Mouse (Mus musculus) gastrocnemius, postnatal 4 days (tissue): ENCODE results near the gene Scgb1c1. TPM values are rescaled to one million over a fixed set of nuclear protein-coding genes. Genes with fewer than 3 reads are reported as not detected.

Source experiments
- DNase-seq, 2 experiments: peaks; one replicate each; pipeline ENCODE4 v3.0.0; 2021 to 2022; ENCODE audit warnings: low spot score in 2 of 2, mixed read lengths in 2 of 2
- long read RNA-seq, 2 experiments: library from polyadenylated mRNA; stranded (forward); transcript quantifications; one replicate each; pipeline ENCODE4 v2.0.0; 2021
- total RNA-seq, 2 experiments: library from RNA; stranded (reverse); gene quantifications; 2 replicates each; pipeline ENCODE4 v1.2.3; 2021

Scgb1c1 gene
- not detected for total RNA-seq
- long read RNA-seq, experiment 1: 0 reads
- long read RNA-seq, experiment 2: 0 reads

DNA sequence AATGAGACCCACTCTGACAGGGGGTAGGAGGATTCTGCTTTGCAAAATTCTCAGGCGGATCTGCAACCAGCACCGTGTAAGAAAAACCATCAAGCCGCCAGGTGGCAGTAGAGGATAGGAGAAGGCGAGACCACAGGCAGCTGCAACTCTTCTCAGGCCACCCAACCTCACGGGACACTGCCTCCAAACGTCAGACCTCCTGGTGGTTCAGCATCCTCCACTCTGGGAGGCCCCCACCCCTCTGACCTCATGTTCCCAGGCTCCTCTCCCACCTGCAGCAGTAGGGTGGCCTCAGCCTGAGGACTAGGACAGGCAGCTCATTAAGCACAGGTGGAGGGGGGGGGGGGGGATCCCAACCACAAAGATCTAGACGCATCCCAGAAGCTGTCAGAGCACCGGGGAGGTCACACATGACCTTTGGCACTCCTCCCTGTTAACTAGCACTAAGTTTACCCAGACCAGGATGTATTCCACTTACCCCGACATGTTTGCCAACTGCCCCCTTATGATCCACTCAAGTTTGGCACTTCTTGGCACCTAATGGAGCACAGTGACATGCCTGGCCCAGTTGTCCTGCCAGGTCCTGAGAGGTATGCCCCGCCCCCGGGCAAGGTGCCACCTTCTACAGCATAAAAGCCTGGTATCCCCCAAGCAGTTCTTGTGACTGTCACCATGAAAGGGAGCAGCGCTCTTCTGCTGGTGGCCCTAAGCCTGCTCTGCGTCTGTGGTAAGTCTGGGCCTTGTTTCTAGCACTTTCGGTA is at the start of gene Scgb1c1:
Gene Scgb1c1, plus strand, starts transcription at position 643 of the 761 bp plus-strand sequence.
- DNase-seq: peak; percentile 80 to 93

GRCm38 (mm10) chr7:140797619-140798018 is 47.7 kb upstream of the Scgb1c1 start:
- no peak for DNase-seq

DNA sequence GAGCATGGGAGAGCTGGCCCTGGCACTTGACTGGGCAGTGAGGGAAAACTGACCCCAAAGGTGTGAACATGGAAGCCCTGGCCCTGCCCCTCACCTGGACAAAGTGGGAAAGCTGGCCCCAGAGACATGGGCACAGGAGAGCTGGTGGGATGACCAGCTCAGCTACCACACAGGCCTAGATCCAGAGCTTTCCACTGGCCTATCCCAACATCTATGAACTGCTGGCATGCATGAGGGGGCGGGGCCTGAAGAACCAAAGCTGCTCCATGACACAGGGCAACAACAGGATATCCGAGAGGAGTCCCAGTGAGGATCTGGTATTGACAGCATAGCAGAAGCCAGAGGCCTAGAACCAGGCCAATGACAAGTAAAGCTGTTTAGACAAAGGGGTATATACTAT is 47.1 kb upstream of the Scgb1c1 start:
- DNase-seq: no peak

DNA sequence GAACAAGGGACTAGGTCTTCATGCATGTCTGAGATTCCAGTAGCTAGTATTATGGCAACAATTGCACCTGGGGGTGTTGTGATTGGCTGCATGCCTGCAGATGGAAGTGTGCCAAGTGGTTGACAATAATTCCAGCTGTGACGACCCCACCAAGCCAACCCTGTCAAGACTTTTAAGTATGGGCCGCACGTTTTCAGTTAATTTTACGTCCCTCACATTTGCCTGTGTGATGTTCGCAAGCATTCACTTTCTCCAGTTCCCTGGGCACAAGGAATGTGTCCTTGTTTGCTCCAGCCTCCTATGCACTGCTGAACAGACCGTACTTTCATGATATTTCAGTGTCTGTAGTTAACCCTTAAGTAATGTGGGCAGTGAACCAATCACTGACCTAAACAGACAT is 42.7 kb upstream of the Scgb1c1 start:
- no peak for DNase-seq

- no peak for DNase-seq
Measured at GRCm38 (mm10) chr7:140805704-140806103, 39.6 kb upstream of the Scgb1c1 start.

GRCm38 (mm10) chr7:140810496-140810895 is 34.9 kb upstream of the Scgb1c1 start:
- no peak for DNase-seq

DNA sequence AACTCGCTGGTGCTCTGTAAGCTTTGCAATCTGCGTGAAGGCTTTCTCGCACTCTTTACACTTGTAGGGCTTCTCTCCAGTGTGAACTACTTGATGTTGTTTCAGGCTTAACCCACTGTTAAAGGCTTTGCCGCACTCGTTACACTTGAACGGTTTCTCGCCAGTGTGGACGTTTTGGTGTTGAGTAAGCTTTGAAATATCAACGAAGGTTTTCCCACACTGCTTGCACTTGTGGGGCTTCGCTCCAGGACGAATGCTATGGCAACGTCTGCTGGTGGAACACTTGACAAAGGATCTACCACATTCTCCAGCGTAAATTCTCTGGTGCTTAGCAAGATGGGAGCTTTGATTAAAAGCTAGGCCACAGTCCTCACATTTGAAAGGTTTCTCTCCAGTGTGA is 33.6 kb upstream of the Scgb1c1 start:
- no peak for DNase-seq

DNA sequence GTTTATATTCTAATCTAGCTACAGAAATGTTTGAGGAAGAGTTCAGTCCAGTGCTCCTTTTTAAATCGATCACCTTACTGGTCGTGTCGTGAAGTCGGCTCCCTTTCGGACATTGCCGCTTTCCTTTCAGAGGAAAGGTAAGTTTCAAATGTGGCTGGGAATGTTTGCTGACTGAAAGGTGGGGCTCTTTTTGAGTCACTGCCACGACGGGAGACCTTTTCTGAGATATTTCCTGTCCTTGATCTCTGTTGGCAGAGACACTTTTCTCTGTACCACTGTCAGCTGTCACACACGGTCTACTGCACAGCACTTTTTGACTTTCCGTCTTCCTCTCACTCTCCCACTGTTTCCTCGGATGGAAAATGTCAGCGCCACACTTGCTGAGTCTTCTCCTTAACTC is 32.5 kb upstream of the Scgb1c1 start:
- no peak for DNase-seq

GRCm38 (mm10) chr7:140820173-140820572 is 25.2 kb upstream of the Scgb1c1 start:
- no peak for DNase-seq

- no peak for DNase-seq
Measured at GRCm38 (mm10) chr7:140821305-140821652, 24.1 kb upstream of the Scgb1c1 start.

DNA sequence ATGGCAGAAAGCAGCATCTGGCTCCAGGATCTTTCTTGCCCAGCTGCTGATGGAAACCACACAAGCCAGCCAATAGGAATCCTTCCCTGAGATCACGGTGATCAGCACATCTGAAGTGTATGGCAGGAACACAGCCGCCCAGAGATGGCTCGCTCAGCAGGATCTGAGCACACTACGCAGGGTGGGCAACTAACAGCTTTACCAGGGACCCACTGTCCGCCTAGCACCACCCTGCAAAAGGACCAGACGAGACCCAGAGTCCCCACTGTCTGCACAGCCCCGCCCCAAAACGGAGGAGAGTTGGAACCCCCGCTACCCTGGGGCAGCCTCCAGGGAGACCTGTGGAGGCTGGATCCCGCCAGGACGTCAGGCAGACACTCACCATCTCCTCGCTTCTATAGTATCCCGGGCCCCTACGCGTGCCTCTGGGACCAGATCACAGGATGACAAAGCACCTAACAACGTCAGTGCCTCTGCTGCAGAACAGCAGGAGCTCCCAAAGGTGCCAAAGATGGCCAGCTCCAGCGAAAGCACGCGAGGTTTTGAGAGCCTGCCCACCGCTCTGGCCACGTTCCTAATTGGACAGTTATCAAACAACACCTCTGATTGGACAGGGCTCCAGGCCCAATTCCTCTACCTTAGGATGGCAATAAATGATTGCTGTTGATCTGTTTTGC is 23.6 kb upstream of the Scgb1c1 start, which contains the start of gene Zfp941:
Gene Zfp941, minus strand, starts transcription at position 526 of the 677 bp plus-strand sequence.
- DNase-seq: no peak

DNA sequence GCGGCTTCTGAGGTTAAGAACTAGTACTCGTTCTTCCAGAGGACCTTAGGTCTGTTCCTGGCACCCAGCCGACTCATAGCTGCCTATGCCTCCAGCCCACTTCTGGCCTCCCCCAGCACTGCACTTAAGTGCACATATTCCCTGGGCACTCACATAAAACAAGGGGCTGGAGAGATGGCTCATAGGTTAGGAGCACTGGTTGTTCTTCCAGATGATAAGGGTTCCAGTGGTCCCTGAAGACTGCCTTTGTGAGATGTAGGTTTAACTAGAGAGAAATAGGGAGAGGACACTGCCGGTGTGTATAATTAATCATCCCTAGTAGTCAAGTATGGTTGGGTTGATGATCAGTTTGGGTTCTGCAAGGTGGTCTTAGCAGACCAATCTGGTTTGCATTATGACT is 22.6 kb upstream of the Scgb1c1 start:
- no peak for DNase-seq

- DNase-seq: no peak
Measured at GRCm38 (mm10) chr7:140828171-140828881, 17.0 kb upstream of the Scgb1c1 start.

DNA sequence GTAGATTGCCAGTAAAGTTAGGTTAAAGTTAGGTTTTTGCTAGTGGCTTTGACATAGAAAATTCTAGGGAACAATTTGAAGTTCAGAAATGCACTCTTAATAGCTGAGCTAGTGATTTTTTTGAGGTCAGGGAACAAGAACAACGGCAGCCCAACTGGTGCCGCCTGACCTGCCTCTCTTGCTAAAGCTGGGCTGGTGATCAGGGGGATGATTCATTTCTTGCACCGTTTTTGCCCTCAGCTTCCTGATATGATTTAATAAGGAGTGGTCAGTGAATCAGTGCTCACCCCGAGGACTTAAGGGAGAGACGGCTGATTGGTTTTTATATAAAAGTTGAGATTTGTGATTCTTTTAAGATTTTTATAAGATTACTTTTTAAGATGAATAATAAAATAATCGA is 13.9 kb upstream of the Scgb1c1 start:
- DNase-seq: no peak

DNA sequence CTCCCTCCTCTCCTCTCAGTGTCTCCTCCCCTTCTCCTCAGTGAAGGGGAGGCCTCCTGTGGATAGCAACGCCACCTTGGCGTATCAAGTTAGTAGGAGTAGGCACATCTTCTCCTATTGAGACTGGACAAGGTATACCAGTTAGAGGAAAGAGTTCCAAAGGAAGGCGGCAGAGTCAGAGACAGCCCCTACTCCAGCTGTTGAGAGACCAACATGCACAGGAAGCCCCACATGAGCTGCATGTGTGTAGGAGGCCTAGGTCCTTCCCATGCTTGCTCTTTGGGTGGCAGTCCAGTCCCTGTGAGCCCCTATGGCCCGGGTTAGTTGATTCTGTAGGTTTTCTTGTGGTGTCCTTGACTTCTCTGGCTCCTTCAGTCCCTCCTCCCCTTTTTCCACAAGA is 12.0 kb upstream of the Scgb1c1 start:
- DNase-seq: no peak

- DNase-seq: no peak
Measured at GRCm38 (mm10) chr7:140834968-140835757, 10.2 kb upstream of the Scgb1c1 start, which contains the start of gene Urah. TSS of gene Urah (plus strand) at chr7:140835018.

DNA sequence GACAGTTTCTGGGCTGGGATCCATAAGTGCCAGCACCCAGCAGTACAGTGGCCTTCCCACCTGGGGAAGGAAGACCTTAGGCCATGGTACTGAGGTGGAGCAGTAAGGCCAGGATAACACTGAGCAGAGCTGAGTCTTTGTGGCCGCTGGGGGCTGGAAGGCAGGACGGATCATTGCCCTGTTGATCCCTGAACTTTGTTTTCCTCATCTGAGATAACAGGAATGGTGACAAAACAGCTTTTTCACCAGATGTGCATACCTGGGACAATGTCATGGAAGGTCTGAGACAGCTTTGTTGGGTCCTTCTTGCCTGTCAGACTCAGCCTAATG is 9.6 kb upstream of the Scgb1c1 start:
- no peak for DNase-seq

- no peak for DNase-seq
Measured at GRCm38 (mm10) chr7:140836243-140837115, 8.9 kb upstream of the Scgb1c1 start.

GRCm38 (mm10) chr7:140839556-140839955 is 5.8 kb upstream of the Scgb1c1 start:
- no peak for DNase-seq
